Mouse (Mus musculus) neural tube, embryonic 14.5 days (tissue): ENCODE data around the gene Sox2. TPM values are rescaled to one million over a fixed set of nuclear protein-coding genes. Genes with fewer than 3 reads are reported as not detected.
A peak's percentile ranks its signal among the peaks of the same experiment; 100 is the strongest.

Experiments
- ATAC-seq: fragments of 200-750 bp; cut with Nextera tagmentation; 2 replicates; pipeline ENCODE4 v1.8.0; 2017; ENCODE audit warnings: low read depth, mild to moderate bottlenecking, moderate TSS enrichment, moderate library complexity
- H3K27ac ChIP-seq: fragments of 300-500 bp; sonication (generic); 2 replicates; pipeline ENCODE4 v1.5.1; 2014; ENCODE audit warnings: low read depth, mild to moderate bottlenecking, control low read depth, low read length, moderate library complexity, mixed read lengths
- H3K27me3 ChIP-seq: fragments of 300-500 bp; sonication (generic); 2 replicates; pipeline ENCODE4 v1.6.1; 2014; ENCODE audit warnings: low read length; ENCODE audit not compliant: control insufficient read depth, insufficient read depth
- H3K36me3 ChIP-seq: fragments of 300-500 bp; sonication (generic); 2 replicates; pipeline ENCODE4 v1.6.1; 2014; ENCODE audit warnings: low read length, mixed read lengths; ENCODE audit not compliant: control insufficient read depth, insufficient read depth
- H3K4me1 ChIP-seq: fragments of 300-500 bp; sonication (generic); 2 replicates; pipeline ENCODE4 v1.6.1; 2014; ENCODE audit warnings: low read length; ENCODE audit not compliant: control insufficient read depth, insufficient read depth
- H3K4me2 ChIP-seq: fragments of 300-500 bp; sonication (generic); 2 replicates; pipeline ENCODE4 v1.6.1; 2014; ENCODE audit warnings: mild to moderate bottlenecking, low read depth, low read length, control low read depth
- H3K4me3 ChIP-seq: fragments of 300-500 bp; sonication (generic); 2 replicates; pipeline ENCODE4 v1.5.1; 2014; ENCODE audit warnings: low read depth, low read length, control low read depth, mixed read lengths
- H3K9ac ChIP-seq: fragments of 300-500 bp; sonication (generic); replicated peaks from 2 replicates; pipeline ENCODE4 v1.6.1; 2014; ENCODE audit warnings: low read depth, mild to moderate bottlenecking, control low read depth, low read length, mixed read lengths
- H3K9me3 ChIP-seq: fragments of 300-500 bp; sonication (generic); 2 replicates; pipeline ENCODE4 v1.6.1; 2016; ENCODE audit warnings: low read length; ENCODE audit not compliant: control insufficient read depth
- WGBS: fragments of 180-500 bp; shearing (Covaris S2); extraction: QIAGEN DNeasy Blood & Tissue Kit; methylation state at CpG from one replicate; pipeline ENCODE4 v1.1.7; 2014; 5-methylcytosine and 5-hydroxymethylcytosine counted together
- polyA plus RNA-seq: library from polyadenylated mRNA; unstranded; fragments of >200 nt; fragmentation: Nextera tagmentation; extraction: Ambion mirVana; gene quantifications from 2 replicates; pipeline ENCODE4 v1.2.1, GENCODE M21; 2014

Sox2 gene
- polyA plus RNA-seq, 1 experiment from 2014 or later, result 12.2 TPM

DNA sequence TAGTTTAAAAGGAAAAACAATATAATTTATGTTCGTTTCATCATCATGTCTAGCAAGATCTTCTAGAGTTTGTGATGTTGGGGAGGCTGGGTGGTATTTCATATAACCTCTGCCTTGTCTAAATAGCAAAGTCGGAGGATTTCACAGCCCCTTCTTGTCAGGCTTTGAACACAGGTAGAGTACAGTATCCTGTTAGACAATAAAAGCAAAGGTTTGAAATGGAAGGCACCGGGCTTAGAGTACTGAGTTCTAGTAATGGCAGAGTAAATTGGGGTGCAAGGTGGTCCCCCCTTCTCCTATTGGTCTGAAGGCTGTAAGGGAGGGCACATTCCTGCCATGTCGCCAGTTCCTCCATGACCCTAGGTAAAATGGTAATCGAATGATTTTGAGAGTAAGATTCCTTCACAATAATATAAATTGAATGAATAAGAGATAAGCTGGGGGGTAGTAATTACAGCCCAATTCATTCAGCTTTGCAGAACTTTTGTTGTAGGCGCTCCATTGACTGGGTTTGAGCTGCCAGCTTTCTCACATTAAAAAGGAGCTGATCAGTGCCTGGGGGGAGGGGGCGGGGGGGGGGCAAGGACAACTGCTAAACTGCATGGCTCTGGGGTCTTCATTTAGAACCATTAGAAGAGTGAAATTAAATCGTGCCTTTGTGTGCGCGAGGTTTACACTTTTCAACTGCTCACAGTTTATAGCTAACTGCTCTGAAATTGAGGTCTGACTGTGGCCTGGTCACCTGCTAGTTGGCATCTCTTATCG is 5.3 kb downstream of the Sox2 start:
- Histone ChIP-seq H3K9ac (peak overlapping the region; percentile 48; the same call in 1 of the 2 replicates), H3K36me3 (no peaks in the 10 kb centered on the region), H3K4me2 (peak overlapping the region; percentile 46), H3K4me3 (peak overlapping the region; percentile 30), H3K9me3 (no peaks in the 10 kb centered on the region), H3K27me3 (peaks cover 26% of the 10 kb centered on the region), H3K4me1 (peaks cover 7% of the 10 kb centered on the region), H3K27ac (peak overlapping the region; percentile 46)
- ATAC-seq, result no peak
- WGBS, result 7% methylated on average over 11 of the region's 11 CpGs

DNA sequence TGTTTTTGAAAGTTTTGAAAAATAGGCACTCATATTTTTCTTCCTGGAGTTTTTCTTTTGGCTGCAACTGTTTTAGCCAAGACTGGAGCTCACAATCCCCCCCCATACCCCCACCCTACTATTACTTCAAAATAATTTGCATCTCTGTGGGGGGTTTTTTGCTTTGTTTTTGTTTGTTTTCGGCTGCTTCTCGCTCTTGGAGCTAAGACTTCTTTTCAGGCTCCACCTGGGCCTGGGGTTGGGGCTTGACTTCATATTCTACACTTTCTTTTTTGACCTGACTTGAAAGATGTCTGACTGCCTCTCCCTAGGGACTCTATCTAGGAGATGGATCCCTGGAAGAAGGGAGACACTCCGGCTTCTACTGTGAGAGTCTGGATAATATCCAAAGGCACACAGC is 5.9 kb downstream of the Sox2 start:
- Histone ChIP-seq H3K4me2 (peak overlapping the region; percentile 46), H3K27ac (peak overlapping the region; percentile 46), H3K9me3 (no peaks in the 10 kb centered on the region), H3K9ac (peak overlapping the region; percentile 48; the same call in 1 of the 2 replicates), H3K4me3 (peak overlapping the region; percentile 30), H3K36me3 (no peaks in the 10 kb centered on the region), H3K27me3 (peaks cover 26% of the 10 kb centered on the region), H3K4me1 (peaks cover 3% of the 10 kb centered on the region; the same call in 1 of the 2 replicates)
- 4% methylated on average over 3 of the region's 3 CpGs for WGBS
- ATAC-seq, result no peak

- Histone ChIP-seq H3K4me3 (peak overlapping the region; percentile 30), H3K27me3 (peaks cover 26% of the 10 kb centered on the region), H3K27ac (peak overlapping the region; percentile 46), H3K9ac (peak overlapping the region; percentile 48), H3K4me2 (peak overlapping the region; percentile 46), H3K4me1 (peaks cover 2% of the 10 kb centered on the region; the same call in 1 of the 2 replicates), H3K36me3 (no peaks in the 10 kb centered on the region), H3K9me3 (no peaks in the 10 kb centered on the region)
- 3% methylated on average over 23 of the region's 23 CpGs for WGBS
- ATAC-seq, result 0 out of 2 replicates have a peak, but pooled peaks have one; percentile 3
Observed at GRCm38 (mm10) chr3:34656813-34657700, 6.9 kb downstream of the Sox2 start.

DNA sequence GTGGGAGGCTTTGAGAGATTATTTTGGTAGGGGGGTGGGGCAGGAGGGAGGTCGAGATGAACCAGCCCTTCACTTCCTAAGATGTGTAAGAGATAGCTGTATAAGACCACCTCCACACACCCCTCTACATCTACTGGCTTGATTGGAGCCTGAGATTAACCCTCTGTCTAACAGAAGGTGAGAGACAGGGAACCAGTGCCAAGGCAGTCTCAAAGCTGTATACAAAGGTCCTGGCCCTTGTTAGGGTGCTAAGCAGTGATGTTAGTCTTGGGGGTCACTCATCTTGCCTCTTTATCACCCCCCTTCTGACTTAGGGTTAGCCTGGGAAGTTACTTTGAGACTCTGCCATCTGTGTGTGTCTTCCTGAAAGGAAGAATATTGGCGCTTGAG is 7.5 kb downstream of the Sox2 start:
- ATAC-seq, result no peak
- peaks cover 24% of the 10 kb centered on the region for H3K27me3 ChIP-seq
- H3K9me3 ChIP-seq, result no peaks in the 10 kb centered on the region
- no peak overlapping the region; the same call in 1 of the 2 replicates for H3K9ac ChIP-seq
- no peaks in the 10 kb centered on the region for H3K36me3 ChIP-seq
- H3K4me3 ChIP-seq, result no peak overlapping the region; the same call in 1 of the 2 replicates
- peaks cover 2% of the 10 kb centered on the region; the same call in 1 of the 2 replicates for H3K4me1 ChIP-seq
- peak overlapping the region; percentile 46; the same call in 1 of the 2 replicates for H3K4me2 ChIP-seq
- peak overlapping the region; percentile 46; the same call in 1 of the 2 replicates for H3K27ac ChIP-seq
- WGBS, result 20% methylated on average over 2 of the region's 2 CpGs

DNA sequence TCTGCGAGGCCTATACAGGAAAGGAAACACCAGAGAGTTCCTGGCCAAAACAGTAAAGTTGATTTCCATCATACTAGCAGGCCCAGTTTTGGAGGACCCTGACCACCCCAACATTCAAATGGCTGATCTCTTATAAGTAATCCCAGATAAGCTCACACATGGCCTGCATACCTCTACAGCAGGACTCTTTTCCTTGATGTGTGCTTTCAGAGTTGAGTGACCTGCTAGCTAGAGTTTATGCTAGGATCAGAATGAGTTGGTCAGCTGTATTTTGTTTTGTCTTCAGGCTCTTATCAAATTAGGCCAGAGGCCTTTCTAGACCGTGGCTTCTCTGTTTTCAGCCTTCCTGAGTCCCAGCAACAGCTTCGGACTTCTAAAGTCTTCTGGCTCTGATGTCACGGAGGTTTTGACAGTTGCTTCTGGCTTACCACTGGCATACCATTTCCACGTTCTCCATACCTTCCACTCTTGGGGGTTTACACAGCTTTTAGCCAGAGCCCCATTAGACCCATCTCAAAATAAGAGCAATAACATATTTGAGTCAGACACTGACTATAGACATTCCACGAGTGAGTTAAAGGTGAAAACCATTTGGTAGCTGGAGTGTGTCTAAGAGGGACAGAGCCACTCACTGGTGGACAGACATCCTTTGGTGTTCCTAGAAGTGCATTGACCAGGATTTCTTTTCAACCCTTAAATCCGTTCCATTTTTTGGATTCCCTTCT is 8.2 kb downstream of the Sox2 start:
- no peak overlapping the region; the same call in 1 of the 2 replicates for H3K4me3 ChIP-seq
- no peak for ATAC-seq
- no peaks in the 10 kb centered on the region for H3K9me3 ChIP-seq
- peak overlapping the region; percentile 46; the same call in 1 of the 2 replicates for H3K4me2 ChIP-seq
- 47% methylated on average over 7 of the region's 7 CpGs for WGBS
- H3K4me1 ChIP-seq, result peaks cover 2% of the 10 kb centered on the region; the same call in 1 of the 2 replicates
- H3K27me3 ChIP-seq, result peaks cover 21% of the 10 kb centered on the region
- no peak overlapping the region for H3K9ac ChIP-seq
- H3K36me3 ChIP-seq, result no peaks in the 10 kb centered on the region
- no peak overlapping the region; the same call in none of the 2 replicates for H3K27ac ChIP-seq

DNA sequence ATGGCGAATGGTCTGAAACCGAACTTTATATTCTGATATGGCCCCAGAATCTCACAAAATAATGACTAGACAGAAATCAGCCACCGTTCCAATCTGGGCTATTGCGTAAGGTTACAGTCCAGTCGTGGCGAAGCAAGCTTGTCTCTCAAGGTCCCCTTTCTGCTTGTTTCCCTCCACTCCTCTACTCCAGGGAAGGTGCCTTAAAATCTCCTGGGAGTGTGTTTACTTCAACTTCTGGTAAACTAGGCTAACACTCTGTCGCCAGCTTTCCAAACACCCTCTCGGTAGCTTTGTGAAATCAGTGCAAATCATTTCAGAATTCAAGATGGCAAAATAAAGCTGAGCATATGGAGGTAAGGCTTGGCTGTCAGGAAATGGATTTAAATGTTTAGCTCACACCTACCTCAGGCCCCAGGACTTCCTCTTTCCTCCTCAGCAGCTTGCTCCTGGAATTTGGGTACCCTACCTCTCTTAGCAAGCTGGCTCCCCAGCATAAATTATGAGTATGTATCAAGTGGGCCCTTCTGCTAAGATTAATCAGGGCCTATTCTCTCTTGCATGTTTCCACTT is 8.8 kb downstream of the Sox2 start:
- WGBS, result 47% methylated on average over 8 of the region's 8 CpGs
- peaks cover 8% of the 10 kb centered on the region for H3K4me1 ChIP-seq
- H3K27me3 ChIP-seq, result peaks cover 16% of the 10 kb centered on the region
- H3K4me3 ChIP-seq, result no peak overlapping the region
- H3K4me2 ChIP-seq, result peak overlapping the region; percentile 46; the same call in 1 of the 2 replicates
- ATAC-seq, result no peak
- H3K36me3 ChIP-seq, result no peaks in the 10 kb centered on the region
- H3K27ac ChIP-seq, result peak overlapping the region; percentile 46; the same call in 1 of the 2 replicates
- no peaks in the 10 kb centered on the region for H3K9me3 ChIP-seq
- no peak overlapping the region for H3K9ac ChIP-seq

DNA sequence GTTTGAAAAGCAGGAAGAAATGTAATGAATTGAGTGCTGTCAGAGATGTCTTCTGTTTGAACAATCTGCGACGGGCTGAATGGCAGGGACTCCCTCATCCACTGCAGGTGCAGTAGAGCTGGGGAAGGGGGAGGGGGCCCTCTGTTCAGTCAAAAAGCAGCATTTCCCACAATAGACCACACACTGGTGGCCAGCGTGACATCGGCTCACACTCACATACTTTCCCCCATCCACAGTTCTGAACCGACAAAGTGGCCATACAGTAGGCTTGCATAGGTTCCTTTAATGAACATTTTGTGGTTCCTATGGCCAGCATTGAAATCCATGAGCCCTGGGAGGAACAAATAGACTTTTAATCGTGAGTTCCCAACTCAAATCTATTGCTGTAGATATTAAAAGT is 9.7 kb downstream of the Sox2 start:
- Histone ChIP-seq H3K4me2 (peak overlapping the region; percentile 19; the same call in 1 of the 2 replicates), H3K27me3 (peaks cover 19% of the 10 kb centered on the region), H3K4me1 (peaks cover 9% of the 10 kb centered on the region), H3K9ac (peak overlapping the region; percentile 22; the same call in 1 of the 2 replicates), H3K27ac (peak overlapping the region; percentile 85; the same call in 1 of the 2 replicates), H3K4me3 (no peak overlapping the region), H3K9me3 (no peaks in the 10 kb centered on the region), H3K36me3 (no peaks in the 10 kb centered on the region)
- WGBS, result 10% methylated on average over 6 of the region's 6 CpGs
- no peak for ATAC-seq
